In genomic region chr9:111495561-111495960, GRCm38 (mm10) we compare ENCODE assay signal across 8 mouse cellular contexts. TPM values are rescaled to one million over a fixed set of nuclear protein-coding genes. Genes with fewer than 3 reads are reported as not detected.
A peak's percentile ranks its signal among the peaks of the same experiment; 100 is the strongest.
DNase-seq lines count a peak whose midpoint lies in the region; TF ChIP-seq lines count a peak whose summit lies in the region.

No protein-coding gene starts in this region.

- peaks cover 65% of the 10 kb centered on the region for H3K27me3 ChIP-seq in CH12.LX (replicated peaks)

- H3K4me3 ChIP-seq in CH12.LX (replicated peaks in 1 of 3; ENCODE audit: low read depth in 2 of 3, low read length in 2 of 3, poor library complexity in 1 of 3) = no peak overlapping the region

- H3K79me2 ChIP-seq in CH12.LX (replicated peaks; ENCODE audit: control insufficient read depth, extremely low read depth, insufficient read depth, poor library complexity, severe bottlenecking) = no peaks in the 10 kb centered on the region

- in situ Hi-C loops in CH12.LX (cut with MboI; ENCODE audit: low pct_ligation_motif_present, low pct_unique_long_range_greater_than_20kb, low sequenced_read_pairs) = loop anchor here (25.0 kb wide), 1 partner anchor 1942 kb away; no protein-coding TSS in a partner anchor

- no peak overlapping the region for H3K9ac ChIP-seq in CH12.LX (ENCODE audit: insufficient read depth, low read depth)

- no peak overlapping the region for H3K4me2 ChIP-seq in CH12.LX (ENCODE audit: insufficient read depth, low read depth, poor library complexity, severe bottlenecking)

- TF ChIP-seq RAD21 in CH12.LX (IDR thresholded peaks at IDR 0.05; ENCODE audit: low read depth, low read length) = peak; percentile 89

- no peak for TF ChIP-seq EP300 in CH12.LX (IDR thresholded peaks at IDR 0.05; ENCODE audit: low read length)

- dilution Hi-C loops in CH12.LX (cut with MboI; ENCODE audit: extremely low pct_ligation_motif_present, extremely low pct_unique_long_range_greater_than_20kb, low sequenced_read_pairs) = no loop called here

- no peak for TF ChIP-seq POLR2A in CH12.LX (IDR thresholded peaks at IDR 0.05; ENCODE audit: low read depth, low read length)

- no peaks in the 10 kb centered on the region for H3K9me3 ChIP-seq in CH12.LX (replicated peaks; ENCODE audit: low read length)

- no peak overlapping the region for H3K27ac ChIP-seq in CH12.LX (ENCODE audit: insufficient read depth, low read depth)

- H3K4me1 ChIP-seq in CH12.LX (ENCODE audit: control insufficient read depth in 1 of 2, insufficient read depth in 2 of 2) = peaks cover 2% of the 10 kb centered on the region in 2 experiments; a peak in 2 of 4 replicates

- peak; percentile 74 for DNase-seq in CH12.LX (ENCODE audit: extremely low read depth)
- DNase-seq in adrenal gland, postnatal 14 days = peak; percentile 79
- DNase-seq in embryo, embryonic 11.5 days (ENCODE audit: low read depth, low spot score) = peak; percentile 54
- peak; percentile 59 to 77 for DNase-seq in heart, postnatal 36 days
- DNase-seq in layer of hippocampus, adult 18-20 months (ENCODE audit: low spot score in 2 of 2) = peak; percentile 50 to 79
- peak; percentile 61 for DNase-seq in lung, postnatal 36 days
- peak; percentile 60 for DNase-seq in retina, postnatal 7 days (ENCODE audit: low read depth, low spot score)
- peak; percentile 69 for DNase-seq in urinary bladder, postnatal 14 days (ENCODE audit: low spot score)

- intact Hi-C loops in heart, postnatal 36 days (cut with DNase I) = loop anchor here (5.0 to 10.0 kb wide), 2 partner anchors 77 to 269 kb away; no protein-coding TSS in a partner anchor

- peak; percentile 55 to 88 for TF ChIP-seq CTCF in CH12.LX (conservative IDR thresholded peaks at IDR 0.05 in 1 of 2, IDR thresholded peaks at IDR 0.05 in 1 of 2; ENCODE audit: low read depth in 2 of 2, low read length in 2 of 2)

- no peaks in the 10 kb centered on the region for H3K36me3 ChIP-seq in CH12.LX (replicated peaks in 1 of 2; ENCODE audit: control insufficient read depth in 1 of 2, insufficient read depth in 1 of 2, low read length in 1 of 2)

TF ChIP-seq in CH12.LX, 34 proteins besides CTCF, POLR2A, EP300 and RAD21:
- TF ChIP-seq USF2 (conservative IDR thresholded peaks at IDR 0.05; ENCODE audit: low read depth, low read length) = no peak
- TF ChIP-seq KAT2A (IDR thresholded peaks at IDR 0.05; ENCODE audit: insufficient replicate concordance, low read length) = no peak
- no peak for TF ChIP-seq HCFC1 (IDR thresholded peaks at IDR 0.05; ENCODE audit: low read depth, low read length)
- TF ChIP-seq MAX (IDR thresholded peaks at IDR 0.05; ENCODE audit: low read length) = no peak
- TF ChIP-seq SMC3 (IDR thresholded peaks at IDR 0.05; ENCODE audit: low read depth, low read length) = peak; percentile 73

RNA-seq across cellular contexts. Expression of gene Dclk3, which starts 56.7 kb away (rescaled TPM):
- total RNA-seq in CH12.LX (2012; rRNA removed) (0.59 and 1.1 TPM in 2 replicates), CH12.LX (2014; rRNA removed) (0.12 and 0.17 TPM in 2 replicates)
- polyA plus RNA-seq in CH12.LX (2012; ENCODE audit: insufficient read length, low read depth) = 0.26 and 0.33 TPM in 2 replicates
- total RNA-seq in adrenal gland, postnatal 14 days (2021) = 1.2 and 1.5 TPM in 2 replicates
- total RNA-seq in heart, postnatal 36 days (2021) = under 1 TPM; 0.24 to 0.39 TPM
- 10 to 100 TPM; 19.0 to 21.7 TPM for total RNA-seq in layer of hippocampus, adult 18-20 months (2021)
